In genomic region chr5:96792936-96793718, GRCm38 (mm10) we compare ENCODE assay signal across 8 mouse cellular contexts. TPM values are rescaled to one million over a fixed set of nuclear protein-coding genes. Genes with fewer than 3 reads are reported as not detected.
A peak's percentile ranks its signal among the peaks of the same experiment; 100 is the strongest.
DNase-seq lines count a peak whose midpoint lies in the region; ATAC-seq lines count a peak whose summit lies in the region.

Gene Anxa3, plus strand, starts transcription at chr5:96793339.

- H3K4me2 ChIP-seq in intestine, embryonic 16.5 days (ENCODE audit: low read depth, low read length): peak within 1 kb of the TSS; percentile 86
- H3K4me2 ChIP-seq in limb, embryonic 13.5 days (replicated peaks): peak within 1 kb of the TSS; percentile 83
- H3K4me2 ChIP-seq in midbrain, embryonic 13.5 days (replicated peaks): peak within 1 kb of the TSS; percentile 68

- H3K36me3 ChIP-seq in intestine, embryonic 16.5 days (ENCODE audit: control insufficient read depth, insufficient read depth, low read length): no peaks in the 10 kb centered on the region
- H3K36me3 ChIP-seq in limb, embryonic 13.5 days: no peaks in the 10 kb centered on the region
- no peaks in the 10 kb centered on the region for H3K36me3 ChIP-seq in midbrain, embryonic 13.5 days

- peaks cover 2% of the 10 kb centered on the region; the same call in 1 of the 2 replicates for H3K4me1 ChIP-seq in brown adipose tissue, adult 24 weeks (ENCODE audit: control insufficient read depth, insufficient read depth, insufficient read length, low read length)
- peaks cover 15% of the 10 kb centered on the region for H3K4me1 ChIP-seq in intestine, embryonic 16.5 days (ENCODE audit: control insufficient read depth, insufficient read depth, low read length)
- peaks cover 24% of the 10 kb centered on the region for H3K4me1 ChIP-seq in limb, embryonic 13.5 days
- H3K4me1 ChIP-seq in midbrain, embryonic 13.5 days (replicated peaks): 0 out of 2 replicates have a peak, but pooled peaks cover 7% of the 10 kb centered on the region

- WGBS in intestine, embryonic 16.5 days: 8% methylated on average over 26 of the region's 26 CpGs
- 9% methylated on average over 26 of the region's 26 CpGs for WGBS in limb, embryonic 13.5 days
- 11% methylated on average over 26 of the region's 26 CpGs for WGBS in midbrain, embryonic 13.5 days

- no peaks in the 10 kb centered on the region for H3K9me3 ChIP-seq in intestine, embryonic 16.5 days (ENCODE audit: control insufficient read depth, low read length)
- 0 out of 2 replicates have a peak, but pooled peaks cover 3% of the 10 kb centered on the region for H3K9me3 ChIP-seq in limb, embryonic 13.5 days
- H3K9me3 ChIP-seq in midbrain, embryonic 13.5 days: no peaks in the 10 kb centered on the region

- DNase-seq in cerebellum, postnatal 10 days: peak; percentile 20 to 33
- DNase-seq in gastrocnemius, postnatal 4 days (ENCODE audit: low spot score in 2 of 2): peak; percentile 26 to 43
- no peak for DNase-seq in B cell, adult 2 months

- no peaks in the 10 kb centered on the region for H3K27me3 ChIP-seq in intestine, embryonic 16.5 days (replicated peaks; ENCODE audit: control insufficient read depth, insufficient read depth, low read length)
- H3K27me3 ChIP-seq in limb, embryonic 13.5 days: peaks cover 18% of the 10 kb centered on the region
- peaks cover 16% of the 10 kb centered on the region; the same call in 1 of the 2 replicates for H3K27me3 ChIP-seq in midbrain, embryonic 13.5 days

- ATAC-seq in cerebellum, adult (ENCODE audit: insufficient number of reproducible peaks, low FRiP score, low TSS enrichment): no peak; the same call in 1 of the 2 replicates
- ATAC-seq in intestine, embryonic 16.5 days: peak; percentile 92
- ATAC-seq in limb, embryonic 13.5 days (ENCODE audit: low FRiP score, low read depth): peak; percentile 72
- peak; percentile 77 for ATAC-seq in midbrain, embryonic 13.5 days

- H3K9ac ChIP-seq in intestine, embryonic 16.5 days (ENCODE audit: low read depth, low read length): peak within 1 kb of the TSS; percentile 68
- H3K9ac ChIP-seq in limb, embryonic 13.5 days: peak within 1 kb of the TSS; percentile 63
- peak within 1 kb of the TSS; percentile 51; the same call in 1 of the 2 replicates for H3K9ac ChIP-seq in midbrain, embryonic 13.5 days (replicated peaks)

- peak within 1 kb of the TSS; percentile 88 for H3K27ac ChIP-seq in brown adipose tissue, adult 24 weeks (replicated peaks; ENCODE audit: low read depth, low read length)
- peak within 1 kb of the TSS; percentile 25 for H3K27ac ChIP-seq in intestine, embryonic 16.5 days (ENCODE audit: low read length)
- H3K27ac ChIP-seq in limb, embryonic 13.5 days: no peak within 1 kb of the TSS
- no peak within 1 kb of the TSS for H3K27ac ChIP-seq in midbrain, embryonic 13.5 days

- peak within 1 kb of the TSS; percentile 67 for H3K4me3 ChIP-seq in brown adipose tissue, adult 24 weeks (ENCODE audit: insufficient read depth, low read depth, low read length)
- H3K4me3 ChIP-seq in intestine, embryonic 16.5 days (ENCODE audit: low read length): peak within 1 kb of the TSS; percentile 58
- H3K4me3 ChIP-seq in limb, embryonic 13.5 days: peak within 1 kb of the TSS; percentile 51
- H3K4me3 ChIP-seq in midbrain, embryonic 13.5 days (replicated peaks): peak within 1 kb of the TSS; percentile 37

RNA-seq across cellular contexts. Expression of gene Anxa3, which starts in this region (rescaled TPM):
- polyA plus RNA-seq in brown adipose tissue, adult 24 weeks (2012; ENCODE audit: insufficient read depth, insufficient read length, missing spikeins): 23.1 and 24.9 TPM in 2 replicates
- 10 to 100 TPM; 38.2 to 43.0 TPM for total RNA-seq in gastrocnemius, postnatal 4 days (2021)
- polyA plus RNA-seq in intestine, embryonic 16.5 days (2015; fragmentation: Nextera tagmentation; extraction: Ambion mirVana): 45.1 and 48.4 TPM in 2 replicates
- polyA plus RNA-seq in limb, embryonic 13.5 days (2015; fragmentation: Nextera tagmentation; extraction: Ambion mirVana): 39.3 TPM in 2 replicates
- polyA plus RNA-seq in midbrain, embryonic 13.5 days (2015; fragmentation: Nextera tagmentation; extraction: Ambion mirVana): 21.7 and 22.7 TPM in 2 replicates

Comparison
In these comparisons a context has a peak if more than half of its experiments do, and no peak if none do; other contexts are left out.
1. DNase-seq: peak in cerebellum, postnatal 10 days (2 of 2) and gastrocnemius, postnatal 4 days (2 of 2); none in B cell, adult 2 months (0 of 2).
2. H3K27ac ChIP-seq: peak in brown adipose tissue, adult 24 weeks (single experiment) and intestine, embryonic 16.5 days (single experiment); none in limb, embryonic 13.5 days (single experiment) and midbrain, embryonic 13.5 days (single experiment).
3. Peak in every context shown above with its lines, with median percentiles within 50 percentile points of each other: H3K4me3 ChIP-seq, H3K4me2 ChIP-seq and H3K9ac ChIP-seq.